Mouse (Mus musculus) granulocyte monocyte progenitor cell, adult 5-6 weeks (primary cell): ENCODE measurements around the gene Rad51ap2. TPM values are rescaled to one million over a fixed set of nuclear protein-coding genes. Genes with fewer than 3 reads are reported as not detected.

Experiments
- ATAC-seq: replicated peaks from 2 replicates; pipeline ENCODE4 v1.8.0; 2016; ENCODE audit warnings: mild to moderate bottlenecking, moderate TSS enrichment, inconsistent platforms; ENCODE audit not compliant: poor library complexity, severe bottlenecking
- total RNA-seq, 2 experiments: library from RNA; stranded (forward) in 1 of 2; stranded (reverse) in 1 of 2; fragments of 200-712, 200-1000 nt in 1 of 2; fragments of >200 nt in 1 of 2; fragmentation: Nextera tagmentation in 1 of 2; gene quantifications; 2 replicates each; pipeline ENCODE4 v1.2.3; 2014 to 2017

The Rad51ap2 gene
- total RNA-seq (2014; fragmentation: Nextera tagmentation) (not detected in 2 replicates), total RNA-seq (2017) (not detected in 2 replicates)

DNA sequence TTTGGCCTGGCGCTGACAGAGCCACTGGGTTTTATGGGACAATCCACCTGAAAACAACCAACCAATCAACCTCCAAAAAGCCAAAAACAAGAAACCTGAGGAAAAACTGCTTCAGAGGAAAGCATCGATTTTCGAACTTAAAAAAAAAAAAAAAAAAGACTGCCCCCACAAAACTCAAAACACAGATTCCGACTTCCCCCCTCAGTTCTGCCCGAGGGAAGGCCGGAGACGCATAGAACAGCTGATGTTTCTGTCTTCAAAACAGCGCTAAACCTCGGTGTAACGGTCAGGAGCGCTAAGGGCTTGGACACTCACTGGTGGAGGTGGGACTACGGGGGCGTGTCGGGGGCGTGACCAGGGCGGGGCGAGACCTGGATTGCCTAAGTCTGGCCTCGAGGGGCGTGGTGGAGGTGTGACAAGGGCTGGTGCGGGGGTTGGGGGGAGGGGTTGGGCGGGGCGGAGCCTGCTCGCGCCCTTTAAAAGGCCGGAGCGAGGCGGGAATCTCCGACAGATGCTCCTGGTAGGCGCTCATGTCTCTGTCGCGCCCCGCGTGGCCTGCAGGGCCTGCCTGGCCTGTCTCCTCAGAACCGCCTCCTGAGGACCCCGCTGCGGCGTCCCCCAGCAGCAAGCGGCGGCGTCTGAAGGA, at the start of gene Rad51ap2:
Gene Rad51ap2, plus strand, starts transcription at position 531 of the 646 bp plus-strand sequence.
- peak; percentile 100 for ATAC-seq

DNA sequence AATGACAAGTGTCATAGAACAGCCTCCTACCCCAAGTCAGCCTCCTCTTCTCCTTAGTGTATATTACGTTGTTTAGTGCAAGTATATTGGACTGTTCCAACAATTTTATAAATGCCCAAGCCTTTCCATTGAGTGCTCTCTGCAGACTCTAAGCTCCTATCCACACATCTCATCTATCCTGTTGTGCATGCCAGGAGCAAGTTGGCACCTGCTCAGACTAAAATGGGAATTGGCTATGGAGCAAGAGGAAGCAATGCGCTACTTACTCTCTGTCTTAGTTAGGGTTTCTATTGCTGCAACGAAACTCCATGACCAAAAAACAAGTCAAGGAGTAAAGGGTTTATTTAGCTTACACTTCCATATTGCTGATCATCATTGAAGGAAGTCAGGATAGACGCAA, 48.2 kb upstream of the Rad51ap2 start:
- ATAC-seq, result no peak

DNA sequence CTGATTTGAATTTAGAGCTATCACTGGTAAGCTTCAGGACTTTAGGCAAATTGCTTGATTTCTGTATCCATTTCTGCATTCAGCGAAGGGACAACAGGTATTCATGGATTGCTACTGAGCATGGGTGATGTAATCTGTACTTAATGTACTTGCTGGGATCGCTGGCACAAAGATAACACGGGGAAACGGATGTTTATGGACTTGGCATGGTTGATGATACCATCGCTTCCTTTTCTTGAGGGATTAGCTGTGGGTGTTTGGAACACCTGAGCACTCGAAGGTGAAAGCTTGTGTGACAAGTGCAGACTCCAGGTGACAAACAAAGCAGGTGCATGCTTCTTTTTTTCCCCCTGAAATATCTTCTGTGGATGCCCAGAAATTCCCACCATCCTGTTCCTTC, 37.8 kb upstream of the Rad51ap2 start:
- ATAC-seq, result no peak

DNA sequence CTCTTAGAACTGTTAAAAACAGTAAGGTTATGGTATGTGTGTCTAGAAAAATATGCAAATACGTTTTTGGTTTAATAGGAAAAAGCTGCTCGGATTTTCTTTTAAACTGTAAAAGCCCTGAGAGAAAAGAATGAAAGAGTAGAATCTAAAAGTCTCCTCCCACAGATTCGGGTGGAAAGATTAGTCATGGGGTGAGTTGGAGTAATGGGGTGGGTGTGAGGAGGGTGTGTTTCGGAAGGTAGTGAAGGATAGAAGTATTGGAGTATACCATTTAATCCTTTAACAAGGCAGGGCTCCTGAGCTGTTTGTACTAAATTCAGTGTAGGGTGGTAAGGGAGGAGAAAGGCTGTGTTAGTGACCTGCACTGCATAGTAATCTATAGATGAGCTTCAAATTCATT, 28.5 kb upstream of the Rad51ap2 start:
- ATAC-seq, result no peak

DNA sequence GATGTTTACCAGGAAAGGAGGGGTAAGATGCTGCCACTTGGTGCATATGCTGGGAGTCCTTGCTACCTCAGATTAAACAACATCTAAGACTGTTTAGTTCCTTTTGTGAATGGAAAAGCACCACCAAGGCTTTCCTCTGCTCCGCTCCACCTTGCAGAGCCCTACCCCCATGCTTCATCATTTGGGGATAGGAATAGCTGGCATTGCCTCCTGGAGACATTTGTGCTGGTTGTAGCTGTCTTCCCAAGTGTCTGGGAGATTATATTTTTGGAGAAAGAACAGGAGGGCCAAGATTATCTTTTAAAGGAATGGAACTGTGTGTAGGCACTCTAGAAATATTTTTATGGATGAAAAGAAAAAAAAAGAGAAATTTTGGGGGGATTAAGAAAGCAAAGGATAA, 22.8 kb upstream of the Rad51ap2 start:
- ATAC-seq, result no peak

DNA sequence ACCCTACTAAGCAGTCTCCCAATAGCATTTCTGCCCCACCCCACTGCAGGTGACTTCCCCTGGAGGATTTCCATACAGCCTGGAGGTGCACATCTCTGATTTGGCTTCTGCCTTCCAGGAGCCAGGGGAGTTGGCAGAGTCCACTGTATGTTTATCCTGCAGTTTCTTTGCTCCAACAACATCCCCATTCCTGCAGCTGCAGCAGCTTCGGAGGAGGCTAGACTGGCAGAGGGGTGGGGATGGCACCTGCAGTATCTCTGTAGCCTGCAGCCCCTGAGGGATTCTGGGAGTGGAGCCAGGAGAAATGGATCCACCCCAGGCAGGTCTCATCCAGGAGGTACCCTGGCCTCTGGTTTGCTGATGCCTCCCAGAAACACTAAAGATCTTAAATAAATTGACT, 22.2 kb upstream of the Rad51ap2 start:
- no peak for ATAC-seq

DNA sequence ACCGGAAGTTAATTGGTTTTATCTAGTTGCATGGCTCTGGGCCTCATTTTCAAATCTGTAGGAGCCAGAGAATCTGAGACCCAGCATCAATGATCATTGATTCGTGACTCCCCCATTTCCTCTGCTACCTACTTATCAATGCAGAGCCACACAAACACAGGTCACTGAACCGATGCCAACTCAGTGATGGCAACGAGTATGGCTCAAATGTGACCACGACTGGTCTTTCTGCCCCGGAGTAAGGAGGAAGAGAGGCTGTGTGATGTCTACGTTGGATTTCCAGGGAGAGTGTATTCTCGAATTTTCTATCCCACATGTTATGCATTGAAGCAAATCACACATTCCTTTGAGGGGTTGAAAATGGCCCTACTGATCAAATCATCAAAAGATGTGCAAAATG, 21.4 kb upstream of the Rad51ap2 start:
- no peak for ATAC-seq

DNA sequence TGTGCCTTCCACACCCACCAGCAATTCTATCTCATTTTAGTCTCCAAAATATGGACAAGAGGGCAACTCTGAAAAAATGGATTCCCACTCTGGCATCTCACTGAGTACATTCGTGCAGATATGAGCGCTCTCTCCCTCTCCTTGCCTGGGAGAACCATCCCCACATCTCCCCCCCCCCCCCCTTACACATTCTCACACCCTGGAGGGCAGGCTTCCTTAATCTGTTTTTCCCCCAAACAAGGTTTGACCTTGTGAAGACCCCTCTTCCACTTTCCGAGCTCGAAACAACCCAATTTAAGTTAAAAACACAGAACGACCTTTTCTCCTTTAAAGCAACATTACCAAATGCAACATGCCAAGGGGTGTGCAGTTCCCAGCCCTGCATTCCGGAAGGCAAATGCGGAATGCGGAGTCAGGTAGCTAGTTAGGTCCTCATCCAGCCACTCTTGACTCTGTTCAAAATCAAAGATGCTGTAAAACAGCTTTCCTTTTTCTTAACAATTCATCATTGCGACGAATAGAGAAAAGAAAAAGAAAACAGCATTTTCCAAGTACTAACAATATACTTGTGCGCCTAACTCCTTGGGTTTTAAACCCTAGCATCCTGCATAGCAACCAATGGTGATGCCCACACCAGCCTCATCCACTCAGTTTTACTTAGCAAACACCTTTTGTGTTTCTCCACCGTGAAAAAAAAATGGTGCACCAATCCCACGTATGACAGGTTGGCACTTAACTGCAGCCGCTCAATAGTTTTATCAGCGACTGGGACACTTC, 20.4 kb upstream of the Rad51ap2 start:
- no peak for ATAC-seq

DNA sequence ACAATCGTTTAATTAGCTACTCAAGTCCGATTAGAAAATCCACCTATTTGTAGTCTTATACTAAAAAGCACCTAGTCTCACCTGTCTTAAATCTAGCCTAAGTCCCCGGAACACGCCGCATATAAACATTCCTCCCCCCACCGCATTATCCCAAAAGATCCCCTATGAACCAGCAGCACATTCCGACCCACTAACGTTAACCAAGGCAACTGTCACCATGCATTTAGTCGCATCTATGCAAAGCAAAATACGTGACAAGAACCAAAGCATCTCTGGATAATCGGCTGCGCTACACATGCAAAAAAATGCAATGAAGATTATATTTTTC, 19.9 kb upstream of the Rad51ap2 start:
- ATAC-seq, result no peak

DNA sequence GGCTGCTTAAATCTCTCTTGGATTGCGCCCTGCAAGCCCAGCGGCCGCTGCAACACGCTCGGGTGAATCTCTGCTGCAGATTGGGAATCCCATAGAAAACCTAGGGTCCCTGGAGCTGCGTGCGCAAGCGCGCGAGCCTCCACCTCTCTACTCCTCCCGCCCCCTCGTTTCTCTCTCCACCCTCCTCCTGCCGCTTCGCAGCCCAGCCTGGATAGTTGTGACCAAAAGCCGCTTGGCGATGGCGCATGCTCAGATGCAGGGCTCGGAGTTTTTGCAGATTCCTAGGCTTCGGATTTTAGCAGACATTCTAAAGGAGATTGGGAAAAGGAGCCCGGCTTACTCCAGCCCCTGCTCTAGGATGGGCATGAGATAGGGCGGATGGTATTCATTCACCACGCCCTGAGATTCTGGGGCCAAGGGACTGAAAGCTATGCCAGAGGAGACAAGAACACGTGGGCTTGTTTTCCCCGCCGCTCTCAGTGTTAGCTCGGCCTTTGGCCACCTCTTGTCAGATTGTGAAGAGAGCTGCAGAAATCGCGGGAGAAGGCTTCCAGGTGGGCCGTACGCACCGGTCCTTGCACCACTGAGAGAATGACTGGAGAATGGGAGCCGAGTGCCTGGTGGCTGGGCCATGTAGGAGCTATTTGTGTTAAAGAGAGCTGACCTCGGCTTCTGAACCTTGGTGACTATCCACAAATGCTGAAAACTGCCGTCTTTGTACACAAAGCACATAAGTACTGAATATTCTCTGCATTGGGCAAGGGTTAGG, 19.2 kb upstream of the Rad51ap2 start, which contains the start of gene Vsnl1:
Gene Vsnl1, minus strand, starts transcription at position 117 of the 769 bp plus-strand sequence.
- no peak for ATAC-seq

DNA sequence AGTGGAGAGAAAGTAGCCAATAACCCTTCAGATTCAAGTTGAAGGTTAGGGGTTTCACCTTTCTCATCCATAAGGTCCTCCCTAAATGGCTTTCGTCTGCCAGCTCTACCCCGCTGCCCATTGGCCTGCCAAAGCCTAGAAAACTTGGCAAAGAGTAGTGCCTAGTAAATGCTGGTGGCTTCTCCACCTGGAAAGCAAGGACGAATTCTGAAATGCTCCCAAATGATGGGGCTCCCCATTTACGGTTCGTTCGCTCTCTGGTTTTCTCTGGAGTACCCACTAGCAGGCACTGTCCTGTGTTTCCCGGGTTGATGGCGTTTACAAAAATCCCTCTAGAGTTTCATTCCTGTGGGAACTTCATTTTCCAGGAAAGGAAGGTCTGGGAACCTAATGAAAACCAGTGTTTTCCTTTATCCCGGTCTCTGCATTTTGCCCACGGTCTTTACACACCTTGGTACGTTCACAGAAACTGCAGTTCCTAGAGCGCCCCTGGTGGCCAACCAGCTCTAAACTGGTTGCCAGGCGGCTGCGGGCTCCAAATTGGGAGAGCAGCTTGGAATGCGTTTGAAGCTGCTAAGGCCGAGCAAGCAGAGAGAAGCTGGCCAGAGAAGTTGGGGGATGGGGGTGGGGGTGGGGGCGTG, 18.5 kb upstream of the Rad51ap2 start:
- ATAC-seq, result peak; percentile 62

DNA sequence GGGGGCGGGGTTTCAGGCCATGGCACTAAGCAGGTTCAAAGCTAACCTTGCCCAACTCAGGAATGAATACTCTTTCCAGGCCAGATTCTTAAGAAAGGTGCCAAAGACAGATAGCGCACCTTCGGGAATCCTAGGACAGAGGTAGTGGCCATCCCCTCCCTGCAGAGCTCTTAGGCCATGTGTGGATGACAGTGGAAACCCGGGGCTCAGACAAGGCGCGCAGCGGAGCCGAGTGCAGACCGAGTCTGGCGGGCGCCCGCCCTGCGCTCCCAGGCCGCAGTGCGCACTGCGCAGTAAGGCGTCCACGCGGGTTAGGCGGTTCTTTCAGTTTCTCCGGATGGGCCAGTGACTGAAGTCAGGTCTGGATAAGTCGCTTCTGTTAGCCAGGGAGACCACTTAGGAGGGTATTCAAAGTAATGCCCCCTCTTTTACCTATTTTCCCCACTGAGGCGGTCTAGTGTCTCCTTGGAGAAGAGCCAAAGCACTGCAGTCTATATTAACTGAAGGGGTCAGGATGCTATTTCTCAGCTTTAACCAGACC, 17.9 kb upstream of the Rad51ap2 start:
- ATAC-seq, result no peak; the same call in 1 of the 2 replicates

DNA sequence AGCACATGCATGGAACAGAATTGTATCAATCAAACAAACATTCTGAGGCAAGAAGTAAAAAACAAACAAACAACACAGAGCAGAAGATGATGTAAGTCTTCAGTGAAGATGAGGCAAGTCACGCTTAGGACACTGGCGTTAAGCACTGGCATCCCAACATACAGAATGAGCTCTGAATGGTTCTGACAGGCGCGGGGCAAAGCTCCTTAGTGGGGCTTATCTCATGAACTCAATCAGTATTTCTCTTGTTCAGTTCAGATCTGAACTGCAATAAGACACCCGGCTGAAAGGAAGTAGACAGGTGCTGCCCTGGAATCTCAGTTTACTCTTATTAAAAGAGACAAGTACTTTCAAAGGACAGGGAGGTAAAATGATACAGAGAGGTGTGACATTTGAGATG, 1.7 kb upstream of the Rad51ap2 start:
- no peak for ATAC-seq

DNA sequence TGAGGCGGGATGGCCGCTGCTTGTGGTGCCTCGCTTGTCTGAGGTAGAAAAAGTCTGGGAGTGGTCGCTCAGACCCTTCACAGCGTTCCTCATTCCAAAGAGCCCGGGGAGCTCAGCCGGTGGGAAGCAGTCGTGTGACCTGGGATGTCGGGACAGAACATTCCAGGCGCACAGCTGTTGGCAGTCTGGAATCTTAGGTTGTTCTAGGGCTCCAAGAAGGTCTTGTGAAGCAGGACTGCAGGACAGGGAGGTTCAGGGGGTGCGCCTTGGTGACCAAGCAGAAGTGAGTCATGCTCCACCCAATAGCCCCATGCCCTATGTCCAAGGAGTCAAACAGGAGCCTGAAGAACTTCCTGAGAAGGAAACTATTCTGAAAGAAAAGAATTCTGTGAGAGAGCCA, 334 bp downstream of the Rad51ap2 start:
- ATAC-seq, result peak; percentile 53

DNA sequence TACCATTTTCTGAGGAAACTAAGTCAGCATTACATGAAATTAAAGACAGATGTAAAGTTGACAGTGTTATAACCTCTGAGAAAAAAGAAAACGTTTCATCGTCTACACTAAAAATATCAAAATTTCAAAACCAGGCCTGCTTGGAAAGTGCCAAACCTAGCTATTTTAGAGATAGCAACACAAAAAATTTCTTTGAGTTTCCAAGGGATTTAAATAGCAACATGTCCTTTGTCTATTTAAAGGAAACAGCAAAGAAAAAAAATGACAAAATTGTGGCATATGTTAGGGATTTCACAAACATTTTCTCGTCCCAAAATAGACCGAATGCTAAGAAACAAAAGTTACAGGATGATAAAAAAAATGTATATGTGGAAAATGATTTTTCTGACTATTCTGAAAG, 753 bp downstream of the Rad51ap2 start:
- ATAC-seq, result no peak

Other genes with a start within 250 kb of the Rad51ap2 start
- gene Msgn1, start 247.1 kb upstream of the Rad51ap2 start, total RNA-seq (2014; fragmentation: Nextera tagmentation), result not detected in 2 replicates
- not detected in 2 replicates for gene Msgn1, start 247.1 kb upstream of the Rad51ap2 start, total RNA-seq (2017)
- gene Gen1, start 190.3 kb upstream of the Rad51ap2 start, total RNA-seq (2014; fragmentation: Nextera tagmentation), result 10.7 and 13.0 TPM in 2 replicates
- 20.8 and 20.9 TPM in 2 replicates for gene Gen1, start 190.3 kb upstream of the Rad51ap2 start, total RNA-seq (2017)
- 72.0 and 77.1 TPM in 2 replicates for gene Smc6, start 190.2 kb upstream of the Rad51ap2 start, total RNA-seq (2014; fragmentation: Nextera tagmentation)
- 91.5 and 124 TPM in 2 replicates for gene Smc6, start 190.2 kb upstream of the Rad51ap2 start, total RNA-seq (2017)
- not detected in 2 replicates for gene Vsnl1, start 19.5 kb upstream of the Rad51ap2 start, total RNA-seq (2014; fragmentation: Nextera tagmentation)
- not detected in 2 replicates for gene Vsnl1, start 19.5 kb upstream of the Rad51ap2 start, total RNA-seq (2017)